Mouse (Mus musculus) central nervous system, embryonic 11.5 days (tissue): Measurements from ENCODE around the gene Vmn1r36. TPM values are rescaled to one million over a fixed set of nuclear protein-coding genes. Genes with fewer than 3 reads are reported as not detected.

Experiments
- polyA plus RNA-seq: library from polyadenylated mRNA; depleted of rRNA; stranded (reverse); fragments of >200 nt; gene quantifications from 2 replicates; pipeline ENCODE4 v1.2.3, GENCODE M21; 2012; rRNA removed

Vmn1r36 gene
- polyA plus RNA-seq: not detected in 2 replicates

DNA sequence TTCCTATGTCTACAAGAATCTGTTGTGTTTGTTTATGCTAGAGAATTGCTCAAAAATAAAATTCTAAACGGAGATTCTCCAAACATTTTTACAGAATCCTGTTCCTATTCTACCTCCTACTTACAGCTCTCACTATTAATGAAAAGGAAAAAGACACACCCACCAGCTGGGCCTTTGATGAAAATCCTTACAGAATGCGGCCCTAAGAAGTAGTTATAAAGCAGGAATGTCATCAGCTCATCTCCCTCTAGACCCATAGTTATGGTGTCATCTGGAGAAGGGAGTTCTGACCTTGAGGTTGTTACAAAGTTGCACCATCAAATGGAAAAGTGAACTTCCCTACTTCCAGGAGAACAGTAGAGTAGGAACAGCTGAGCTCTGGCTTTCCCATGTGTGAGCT, at the start of gene Vmn1r36:
Gene Vmn1r36, minus strand, starts transcription at position 101 of the 400 bp plus-strand sequence.

DNA sequence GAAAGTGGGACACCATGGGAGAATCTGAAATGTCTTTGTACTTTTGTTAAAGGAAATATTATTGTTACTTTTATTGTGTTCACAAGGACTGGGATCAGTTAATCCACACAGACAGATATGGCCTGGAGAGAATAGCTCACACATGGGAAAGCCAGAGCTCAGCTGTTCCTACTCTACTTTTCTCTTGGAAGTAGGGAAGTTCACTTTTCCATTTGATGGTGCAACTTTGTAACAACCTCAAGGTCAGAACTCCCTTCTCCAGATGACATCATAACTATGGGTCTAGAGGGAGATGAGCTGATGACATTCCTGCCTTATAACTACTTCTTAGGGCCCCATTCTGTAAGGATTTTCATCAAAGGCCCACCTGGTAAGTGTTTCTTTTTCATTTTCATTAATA, 10.1 kb upstream of the Vmn1r36 start, which contains the start of gene Vmn1r37:
Gene Vmn1r37, plus strand, starts transcription at position 301 of the 400 bp plus-strand sequence.

DNA sequence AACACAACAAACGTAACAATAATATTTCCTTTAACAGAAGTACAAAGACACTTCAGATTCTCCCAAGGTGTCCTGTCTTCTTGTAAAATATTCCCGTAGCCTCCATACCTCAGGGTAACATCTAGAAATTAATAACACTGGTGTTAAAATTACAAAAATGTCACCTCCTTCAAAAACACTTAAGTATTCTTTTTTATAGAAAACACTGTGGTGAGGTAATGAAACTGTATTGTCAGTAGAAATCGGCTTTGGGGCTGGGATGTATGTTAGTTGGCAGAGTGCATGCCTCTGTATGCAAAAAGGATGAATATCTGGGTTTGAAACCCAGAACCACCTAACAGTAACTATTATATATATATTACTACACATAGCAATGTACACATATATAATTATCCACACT, 33.2 kb downstream of the Vmn1r36 start, which contains the start of gene Vmn1r35:
Gene Vmn1r35, minus strand, starts transcription at position 101 of the 400 bp plus-strand sequence.

Other genes with a start within 250 kb of the Vmn1r36 start
- gene Mad2l1, start 183.8 kb downstream of the Vmn1r36 start, polyA plus RNA-seq: 94.1 and 103 TPM in 2 replicates
- 0.06 TPM in 1 of 2 replicates, not detected in the other for gene Vmn1r32, start 159.1 kb downstream of the Vmn1r36 start, polyA plus RNA-seq
- not detected in 2 replicates for gene Vmn1r33, start 100.9 kb downstream of the Vmn1r36 start, polyA plus RNA-seq
- not detected in 2 replicates for gene Vmn1r34, start 75.3 kb downstream of the Vmn1r36 start, polyA plus RNA-seq
- not detected in 2 replicates for gene Vmn1r35, start 33.3 kb downstream of the Vmn1r36 start, polyA plus RNA-seq
- gene Vmn1r37, start 10.2 kb upstream of the Vmn1r36 start, polyA plus RNA-seq: not detected in 2 replicates
- not detected in 2 replicates for gene Vmn1r38, start 63.5 kb upstream of the Vmn1r36 start, polyA plus RNA-seq
- not detected in 2 replicates for gene Vmn1r39, start 91.4 kb upstream of the Vmn1r36 start, polyA plus RNA-seq
- 16.6 and 26.2 TPM in 2 replicates for gene Gng12, start 177.2 kb upstream of the Vmn1r36 start, polyA plus RNA-seq